Mouse (Mus musculus) embryonic fibroblast, embryonic 13.5 days (primary cell): ENCODE results near the gene Zscan18.
A peak's percentile ranks its signal among the peaks of the same experiment; 100 is the strongest.

ENCODE experiments used
- CTCF ChIP-seq: IDR thresholded peaks from 2 replicates; pipeline ENCODE4 v1.5.1; 2011; ENCODE audit warnings: mild to moderate bottlenecking, control low read depth, low read length, moderate library complexity, borderline replicate concordance; ENCODE audit not compliant: insufficient read depth
- POLR2A ChIP-seq: IDR thresholded peaks from 2 replicates; pipeline ENCODE4 v1.6.1; 2011; ENCODE audit warnings: low read depth, mild to moderate bottlenecking, control low read depth, low read length, moderate library complexity

DNA sequence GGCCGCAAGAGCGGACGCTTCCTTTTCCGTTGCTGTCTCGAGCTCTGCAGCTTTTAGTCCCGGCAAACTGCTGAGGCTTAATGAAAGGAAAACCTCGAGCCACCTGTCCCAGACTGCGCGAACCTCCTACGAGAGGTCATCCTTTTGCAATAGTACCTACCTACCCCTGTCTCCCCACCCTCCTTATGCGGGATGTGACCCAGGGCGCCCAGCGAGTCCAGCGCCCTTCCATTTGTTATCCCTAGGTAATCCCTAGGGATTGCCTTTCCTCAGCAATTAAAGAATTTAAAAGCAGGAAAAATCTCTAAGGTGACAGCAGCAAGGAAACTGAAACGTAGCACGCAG lies 264 bp upstream of the Zscan18 start:
- TF ChIP-seq POLR2A = 0 out of 2 replicates have a peak, but pooled peaks have one; percentile 5
- no peak for TF ChIP-seq CTCF
